Mouse (Mus musculus): ENCODE measurements around the gene Gm4214. TPM values are rescaled to one million over a fixed set of nuclear protein-coding genes. Genes with fewer than 3 reads are reported as not detected.

Gene Gm4214
- not detected in 2 replicates for polyA plus RNA-seq (2015; fragmentation: Nextera tagmentation; extraction: Ambion mirVana)

GRCm38 (mm10) chr7:22984573-22984972, at the start of gene Gm4214:
TSS of gene Gm4214 (minus strand) at chr7:22984673.

GRCm38 (mm10) chr7:23019823-23020222, 35.4 kb upstream of the Gm4214 start, which contains the start of gene Gm4216:
TSS of gene Gm4216 (minus strand) at chr7:23019923.

Other genes starting within 250 kb of the Gm4214 start
- gene Vmn1r157, start 223.0 kb downstream of the Gm4214 start, polyA plus RNA-seq (2015; fragmentation: Nextera tagmentation; extraction: Ambion mirVana), result not detected in 2 replicates
- not detected in 2 replicates for gene Vmn1r158, start 193.9 kb downstream of the Gm4214 start, polyA plus RNA-seq (2015; fragmentation: Nextera tagmentation; extraction: Ambion mirVana)
- gene Vmn1r159, start 141.1 kb downstream of the Gm4214 start, polyA plus RNA-seq (2015; fragmentation: Nextera tagmentation; extraction: Ambion mirVana), result not detected in 2 replicates
- not detected in 2 replicates for gene Vmn1r160, start 113.4 kb downstream of the Gm4214 start, polyA plus RNA-seq (2015; fragmentation: Nextera tagmentation; extraction: Ambion mirVana)
- not detected in 2 replicates for gene Gm4216, start 35.2 kb upstream of the Gm4214 start, polyA plus RNA-seq (2015; fragmentation: Nextera tagmentation; extraction: Ambion mirVana)
- not detected in 2 replicates for gene Vmn1r163, start 70.9 kb upstream of the Gm4214 start, polyA plus RNA-seq (2015; fragmentation: Nextera tagmentation; extraction: Ambion mirVana)
- gene Gm8720, start 82.8 kb upstream of the Gm4214 start, polyA plus RNA-seq (2015; fragmentation: Nextera tagmentation; extraction: Ambion mirVana), result not detected in 2 replicates
- gene Gm10662, start 159.8 kb upstream of the Gm4214 start, polyA plus RNA-seq (2015; fragmentation: Nextera tagmentation; extraction: Ambion mirVana), result not detected in 2 replicates
- gene Vmn1r165, start 232.7 kb upstream of the Gm4214 start, polyA plus RNA-seq (2015; fragmentation: Nextera tagmentation; extraction: Ambion mirVana), result not detected in 2 replicates